In genomic region chr8:113634670-113635591, GRCm38 (mm10) we compare ENCODE assay signal across 8 mouse cellular contexts. TPM values are rescaled to one million over a fixed set of nuclear protein-coding genes. Genes with fewer than 3 reads are reported as not detected.
DNase-seq lines count a peak whose midpoint lies in the region; ATAC-seq lines count a peak whose summit lies in the region.

Mon1b (plus strand) TSS chr8:113635587.

- WGBS in hindbrain, embryonic 11.5 days, result under 1% methylated on average over 42 of the region's 42 CpGs

- H3K27ac ChIP-seq in hindbrain, embryonic 11.5 days (ENCODE audit: low read depth, low read length), result peak within 1 kb of the TSS; percentile 79

- H3K4me2 ChIP-seq in hindbrain, embryonic 11.5 days (replicated peaks; ENCODE audit: low read depth, low read length), result peak within 1 kb of the TSS; percentile 95

- H3K4me1 ChIP-seq in hindbrain, embryonic 11.5 days (replicated peaks; ENCODE audit: control insufficient read depth, insufficient read depth, low read length), result no peaks in the 10 kb centered on the region

- ATAC-seq in hindbrain, embryonic 11.5 days (ENCODE audit: low FRiP score), result peak; percentile 99

- H3K9ac ChIP-seq in hindbrain, embryonic 11.5 days (ENCODE audit: low read depth, low read length), result peak within 1 kb of the TSS; percentile 65

- H3K36me3 ChIP-seq in hindbrain, embryonic 11.5 days (ENCODE audit: control insufficient read depth, insufficient read depth, low read length), result peaks cover 2% of the 10 kb centered on the region

- no peaks in the 10 kb centered on the region for H3K27me3 ChIP-seq in hindbrain, embryonic 11.5 days (ENCODE audit: control insufficient read depth, insufficient read depth, low read length)

- H3K4me3 ChIP-seq in hindbrain, embryonic 11.5 days (ENCODE audit: low read depth, low read length), result peak within 1 kb of the TSS; percentile 56

- H3K9me3 ChIP-seq in hindbrain, embryonic 11.5 days (ENCODE audit: control insufficient read depth, low read length), result no peaks in the 10 kb centered on the region

- peak; percentile 99 for DNase-seq in Muller cell, postnatal 12 days (ENCODE audit: inconsistent ontology term)
- DNase-seq in cerebellum, adult 9-11 months, result peak; percentile 99
- DNase-seq in frontal cortex, adult 2 months (ENCODE audit: extremely low spot score in 1 of 2, low spot score in 1 of 2), result peak; percentile 98 to 99
- DNase-seq in hindbrain, embryonic 11.5 days (ENCODE audit: low spot score), result peak; percentile 99
- peak; percentile 98 to 99 for DNase-seq in layer of hippocampus, postnatal 10 days (ENCODE audit: low spot score in 2 of 2)
- peak; percentile 97 for DNase-seq in lung, postnatal 10 days
- peak; percentile 96 for DNase-seq in ovary, postnatal 36 days (ENCODE audit: low spot score)
- DNase-seq in thymus, postnatal 25 days, result peak; percentile 99

RNA-seq across cellular contexts. Expression of gene Mon1b, which starts in this region (rescaled TPM):
- 8.9 and 11.6 TPM in 2 replicates for polyA plus RNA-seq in frontal cortex, adult 2 months (2012; rRNA removed)
- polyA plus RNA-seq in hindbrain, embryonic 11.5 days (2014; fragmentation: Nextera tagmentation; extraction: Ambion mirVana), result 9.0 and 12.6 TPM in 2 replicates
- 10 to 100 TPM; 20.3 to 22.6 TPM for total RNA-seq in layer of hippocampus, postnatal 10 days (2021)

Comparison
In these comparisons a context has a peak if more than half of its experiments do, and no peak if none do; other contexts are left out.
1. Peak in every context shown above with its lines: DNase-seq, ATAC-seq, H3K4me3 ChIP-seq and H3K27ac ChIP-seq.